Mouse (Mus musculus): ENCODE data around the gene 2310061I04Rik. TPM values are rescaled to one million over a fixed set of nuclear protein-coding genes. Genes with fewer than 3 reads are reported as not detected.

Gene 2310061I04Rik
- total RNA-seq, 2 experiments from 2014 or later, result 49.6 to 56.2 TPM

DNA sequence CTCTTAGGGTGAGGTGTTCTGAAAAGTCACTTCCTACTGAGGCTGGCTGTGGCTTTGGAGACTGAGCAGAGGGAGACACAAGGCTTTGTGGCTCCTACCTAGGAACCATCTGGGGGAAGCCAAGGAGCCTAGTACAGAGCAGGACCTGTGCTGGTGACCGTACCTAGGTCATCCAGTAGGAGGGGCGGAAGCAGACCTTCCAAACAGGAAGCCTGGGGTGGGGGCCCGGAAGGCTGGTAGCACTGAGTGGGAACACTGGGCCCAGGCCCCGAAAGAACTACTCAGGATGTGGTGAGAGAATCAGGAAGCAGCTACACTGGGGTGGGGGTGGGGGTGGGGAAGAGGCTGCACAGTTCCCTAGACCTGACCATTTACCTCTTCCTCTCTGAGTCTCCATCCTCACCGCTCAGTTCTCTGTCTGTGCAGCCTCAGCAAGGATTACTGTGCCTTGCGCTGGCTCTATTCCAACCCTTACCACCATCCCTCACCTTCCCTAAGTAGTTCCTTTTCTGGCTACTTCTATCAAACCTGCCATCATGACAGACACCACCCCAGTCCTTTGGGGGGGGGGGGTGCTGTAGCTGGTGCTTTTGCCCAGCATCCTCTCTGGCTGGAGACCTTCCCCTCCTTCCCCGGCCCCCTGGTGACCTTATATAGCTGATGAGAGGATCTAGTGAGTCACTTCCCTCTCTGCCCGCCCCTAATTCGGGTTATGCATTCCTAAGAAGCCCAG lies 26.9 kb downstream of the 2310061I04Rik start:
- peak; percentile 43 for DNase-seq

DNA sequence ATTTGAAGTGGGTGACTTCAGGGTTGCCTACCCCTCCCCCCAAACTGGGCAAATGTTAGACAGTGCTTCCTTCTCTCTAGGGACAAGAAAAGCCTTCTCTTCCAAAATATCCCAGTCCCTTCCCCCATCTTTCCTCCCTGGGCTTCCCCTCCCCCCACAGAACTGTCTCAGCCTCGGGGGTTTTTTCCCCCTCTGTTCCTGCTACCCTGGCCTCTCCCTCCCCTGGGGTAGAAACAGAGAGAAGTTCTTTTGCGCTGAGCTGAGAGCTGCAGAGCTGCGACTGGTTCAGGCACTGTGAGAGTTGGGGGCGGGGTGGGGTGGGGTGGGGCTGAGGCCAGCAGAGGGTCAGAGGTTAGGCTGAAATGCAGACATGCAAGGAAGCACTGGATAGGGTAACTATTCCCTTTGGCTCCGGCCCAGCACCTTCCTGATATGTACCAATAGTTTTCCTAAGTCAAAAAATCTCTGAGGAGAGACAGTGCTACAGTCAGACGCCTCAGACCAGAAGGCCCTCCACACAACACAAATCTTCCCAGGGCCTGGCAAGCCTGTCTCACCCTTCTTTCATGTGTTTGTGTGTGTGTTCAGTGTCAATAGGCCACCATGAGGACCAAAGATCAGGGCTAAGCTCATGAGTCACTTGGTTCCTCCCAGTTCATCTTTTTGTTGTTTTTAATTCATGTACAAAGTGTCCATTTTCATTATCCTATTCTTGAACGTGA lies 27.7 kb downstream of the 2310061I04Rik start:
- peak; percentile 41 for DNase-seq

DNA sequence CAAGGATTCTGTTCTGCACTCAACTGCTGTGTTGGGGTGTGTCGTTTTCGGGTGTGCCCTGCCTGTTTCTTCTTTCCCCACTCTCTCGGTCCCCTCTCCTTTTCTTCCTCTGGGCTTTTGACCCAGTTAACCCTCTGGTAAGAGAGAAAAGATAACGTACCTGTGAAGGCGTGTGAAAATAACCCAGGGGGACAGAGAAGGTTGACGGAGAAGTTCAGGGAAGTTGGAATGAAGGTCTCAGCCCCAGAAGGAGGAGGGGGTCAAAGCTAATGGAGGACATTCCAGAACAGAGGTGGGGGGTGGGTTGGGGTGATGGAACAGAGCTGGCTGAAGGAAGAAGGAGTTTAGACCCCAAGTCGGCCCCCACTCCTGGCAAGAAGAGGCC lies 28.3 kb downstream of the 2310061I04Rik start:
- no peak for DNase-seq

DNA sequence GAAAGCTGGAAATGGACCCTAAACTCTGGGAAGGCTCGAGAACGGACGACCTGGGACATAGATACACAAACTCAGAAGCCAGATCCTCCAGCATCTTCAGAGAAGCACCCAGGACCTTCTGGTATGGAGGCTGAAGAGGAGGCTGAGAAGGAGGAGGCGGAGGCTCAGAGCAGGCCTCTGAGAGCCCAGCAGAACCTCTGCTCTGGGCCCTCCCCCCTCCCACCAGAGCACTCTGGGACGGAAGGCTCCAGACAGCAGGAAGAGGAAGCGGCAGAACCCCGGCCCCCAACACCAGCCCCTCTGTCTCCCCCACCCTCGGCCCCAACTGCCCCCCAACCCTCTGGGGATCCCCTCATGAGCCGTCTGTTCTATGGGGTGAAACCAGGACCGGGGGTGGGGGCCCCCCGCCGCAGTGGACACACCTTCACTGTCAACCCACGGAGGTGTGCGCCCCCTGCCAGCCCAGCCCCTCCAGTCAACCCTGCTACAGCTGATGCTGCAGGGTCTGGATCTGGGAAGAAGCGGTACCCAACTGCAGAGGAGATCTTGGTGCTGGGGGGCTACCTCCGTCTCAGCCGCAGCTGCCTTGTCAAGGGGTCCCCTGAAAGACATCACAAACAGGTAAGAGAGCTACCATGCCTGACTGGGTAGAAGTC lies 28.9 kb downstream of the 2310061I04Rik start:
- DNase-seq, result no peak

DNA sequence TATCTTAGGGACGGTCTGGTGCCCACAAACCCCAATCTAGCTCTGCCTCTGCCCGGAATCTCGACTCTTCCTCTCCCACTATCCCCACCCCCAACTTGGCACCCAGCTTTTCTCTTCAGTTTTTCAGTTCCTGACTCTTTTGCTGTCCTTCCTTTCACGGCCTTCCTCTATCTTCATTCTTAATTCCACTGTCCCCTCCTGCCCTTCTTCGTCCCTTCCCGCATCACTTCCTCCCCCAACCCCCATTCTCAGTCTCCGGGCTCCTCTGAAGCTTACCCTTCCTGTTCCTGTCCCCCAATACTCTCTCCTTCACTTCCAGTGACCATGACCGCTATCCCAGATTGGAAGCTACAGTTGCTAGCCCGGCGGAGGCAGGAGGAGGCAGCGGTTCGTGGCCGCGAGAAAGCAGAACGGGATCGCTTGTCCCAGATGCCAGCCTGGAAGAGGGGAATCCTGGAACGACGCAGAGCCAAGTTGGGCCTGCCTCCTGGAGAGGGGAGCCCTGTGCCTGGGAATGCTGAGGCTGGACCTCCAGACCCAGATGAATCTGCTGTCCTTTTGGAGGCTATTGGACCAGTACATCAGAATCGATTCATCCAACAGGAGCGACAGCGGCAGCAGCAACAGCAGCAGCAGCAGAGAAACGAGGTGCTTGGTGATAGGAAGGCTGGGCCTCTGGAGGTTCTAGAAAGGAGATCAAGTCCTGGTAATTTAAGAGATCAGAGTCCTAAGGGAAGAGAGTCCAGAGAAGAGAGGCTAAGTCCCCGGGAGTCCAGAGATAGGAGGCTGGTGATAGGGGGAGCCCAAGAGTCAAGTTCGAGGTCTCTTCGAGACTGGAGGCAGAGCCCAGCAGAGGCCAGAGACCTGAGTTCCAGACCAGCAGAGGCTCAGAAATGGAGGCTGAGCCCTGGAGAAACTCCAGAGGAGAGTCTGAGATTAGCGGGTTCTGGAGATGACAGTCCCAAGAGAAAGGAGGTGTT lies 30.0 kb downstream of the 2310061I04Rik start:
- peak; percentile 32 for DNase-seq

DNA sequence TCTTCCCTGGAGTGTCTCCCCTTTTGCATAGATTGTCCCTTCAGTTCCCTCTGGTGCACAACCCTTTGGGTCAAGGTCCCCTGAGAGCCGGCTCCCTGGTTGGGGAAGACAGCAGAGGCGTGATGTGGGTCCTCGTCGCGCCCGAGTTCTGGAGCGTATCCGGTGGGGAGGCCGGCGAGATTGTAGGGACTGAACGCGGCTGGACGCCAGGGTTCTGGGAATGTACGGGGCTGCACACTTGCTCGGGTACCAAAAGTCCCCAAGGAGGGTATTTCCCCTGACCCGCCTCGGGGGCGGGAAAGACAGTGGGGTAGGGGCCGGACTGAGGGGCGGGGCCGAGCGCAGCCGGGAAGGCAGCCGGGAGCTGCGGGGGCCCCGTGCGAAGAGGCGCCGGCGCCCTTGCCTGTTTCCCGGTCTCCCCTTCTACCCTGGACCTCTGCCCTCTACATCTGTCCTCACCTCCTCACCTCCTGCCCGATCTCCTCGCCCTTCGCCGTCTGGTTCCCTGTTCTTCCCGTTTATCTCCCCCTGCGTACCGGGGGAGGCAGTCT lies 30.9 kb downstream of the 2310061I04Rik start:
- DNase-seq, result peak; percentile 75

DNA sequence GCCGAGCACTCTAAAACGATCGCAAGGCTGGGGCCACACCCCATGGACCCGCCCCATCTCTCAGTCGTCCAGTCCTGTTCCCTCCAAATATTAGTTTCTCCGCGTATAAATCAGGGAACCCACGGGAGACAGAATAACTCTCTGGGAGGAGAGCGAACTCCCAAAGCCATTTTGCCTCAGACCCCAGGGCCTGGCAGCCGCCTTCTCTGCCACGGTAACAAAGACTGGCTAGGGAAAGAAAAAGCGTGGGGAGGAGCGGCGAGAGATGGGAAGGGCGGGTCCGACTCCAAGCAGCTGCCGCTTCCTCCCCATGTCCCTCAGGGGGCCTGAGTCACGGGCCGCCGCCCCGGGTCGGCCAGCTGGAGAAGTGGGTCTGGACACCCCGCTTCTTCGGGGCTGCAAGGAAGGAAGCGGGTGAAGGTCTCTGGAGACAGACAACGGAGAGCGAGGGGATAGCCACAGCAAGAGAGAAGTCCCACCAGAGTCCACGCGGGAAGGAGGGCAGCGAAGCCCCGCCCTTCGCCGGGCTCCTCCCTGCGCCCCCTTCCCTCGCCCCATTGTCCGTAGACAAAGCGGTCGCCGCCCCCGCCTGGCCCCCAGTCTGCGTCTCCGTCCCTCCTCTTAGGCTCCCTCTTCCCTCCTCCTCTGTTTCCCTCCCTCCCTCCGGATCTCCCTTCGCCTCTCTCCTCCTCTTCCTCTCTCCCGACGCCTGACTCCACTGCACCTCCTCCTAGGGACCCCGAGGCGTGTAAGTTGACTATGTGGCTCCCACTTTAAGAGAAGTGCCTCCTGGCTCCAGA lies 31.6 kb downstream of the 2310061I04Rik start, which contains the start of gene Ppp1r18:
Ppp1r18 (plus strand) TSS at position 113 of the 800 bp plus-strand sequence.
- DNase-seq, result peak; percentile 81

DNA sequence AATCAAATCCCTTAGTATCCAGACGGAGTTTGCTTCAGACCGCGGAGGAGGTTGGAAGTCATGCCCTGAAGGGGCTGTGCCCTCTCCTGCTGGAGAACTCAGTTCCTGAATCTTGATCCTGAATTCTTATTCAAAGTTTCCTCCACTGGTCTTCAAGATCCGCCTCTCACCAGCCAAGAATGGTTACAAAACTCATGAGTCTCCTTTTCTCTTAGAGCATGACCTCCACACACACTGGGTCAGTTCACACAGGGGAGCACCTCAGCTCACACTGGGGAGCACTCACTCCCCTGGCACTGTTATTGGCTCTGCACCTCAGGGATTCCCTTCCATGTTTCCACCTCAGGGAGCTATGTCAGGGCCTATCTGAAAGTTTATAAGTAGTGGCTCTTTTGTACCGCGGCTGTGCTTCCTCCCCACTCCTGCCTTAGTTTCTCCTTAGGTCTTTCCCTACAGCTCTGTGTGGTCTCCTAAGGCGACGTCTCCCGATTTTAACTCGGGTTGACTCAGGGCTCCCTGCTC lies 32.3 kb downstream of the 2310061I04Rik start:
- no peak for DNase-seq

DNA sequence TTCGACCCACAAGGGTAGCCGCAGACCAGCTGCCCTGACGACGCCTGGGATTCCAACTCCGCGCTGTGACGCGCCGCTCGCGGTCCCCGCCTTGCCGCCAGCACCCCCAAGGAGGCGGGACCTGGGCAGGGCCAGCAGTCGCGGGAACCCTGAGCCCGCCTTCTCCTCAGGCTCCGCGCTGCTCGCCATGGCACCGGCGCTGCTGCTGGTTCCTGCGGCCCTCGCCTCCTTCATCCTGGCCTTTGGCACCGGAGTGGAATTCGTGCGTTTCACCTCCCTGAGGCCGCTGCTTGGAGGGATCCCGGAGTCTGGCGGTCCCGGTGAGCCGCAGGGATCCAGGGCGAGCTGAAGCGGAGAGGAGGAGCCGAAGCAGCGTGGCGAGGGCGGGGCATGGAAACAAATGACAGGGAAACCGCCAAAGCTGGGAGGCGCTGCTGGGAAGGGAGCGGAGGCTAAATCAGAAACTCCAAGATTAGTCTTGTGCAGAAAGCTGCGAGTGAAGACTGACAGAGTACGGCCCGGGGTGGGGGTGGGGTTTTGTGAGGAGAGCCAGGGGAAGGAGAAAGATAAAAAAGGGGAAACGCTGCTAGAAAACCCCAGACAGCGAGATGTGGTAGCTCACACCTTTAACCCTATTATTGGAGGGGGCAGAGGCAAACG lies 35.9 kb downstream of the 2310061I04Rik start, which contains the start of gene Nrm:
Nrm (plus strand) TSS at position 121 of the 660 bp plus-strand sequence.
- DNase-seq, result peak; percentile 87

DNA sequence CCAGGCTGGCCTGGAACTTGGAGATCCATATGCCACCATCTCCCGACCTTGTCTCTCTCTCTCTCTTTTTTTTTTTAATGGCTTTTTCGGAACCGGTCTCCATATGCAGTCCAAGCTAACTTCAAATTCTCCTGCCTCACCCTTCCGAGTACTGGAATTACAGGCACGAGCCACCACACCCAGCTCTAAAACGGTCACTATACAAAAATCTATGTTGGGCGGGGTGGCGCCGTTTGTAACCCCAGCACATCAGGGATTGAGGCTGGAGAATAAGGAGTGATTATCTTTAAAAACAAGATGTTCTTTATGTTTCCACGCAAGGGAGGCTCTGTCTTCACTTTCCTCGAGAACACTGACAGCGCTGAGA lies 36.4 kb downstream of the 2310061I04Rik start:
- DNase-seq, result no peak

DNA sequence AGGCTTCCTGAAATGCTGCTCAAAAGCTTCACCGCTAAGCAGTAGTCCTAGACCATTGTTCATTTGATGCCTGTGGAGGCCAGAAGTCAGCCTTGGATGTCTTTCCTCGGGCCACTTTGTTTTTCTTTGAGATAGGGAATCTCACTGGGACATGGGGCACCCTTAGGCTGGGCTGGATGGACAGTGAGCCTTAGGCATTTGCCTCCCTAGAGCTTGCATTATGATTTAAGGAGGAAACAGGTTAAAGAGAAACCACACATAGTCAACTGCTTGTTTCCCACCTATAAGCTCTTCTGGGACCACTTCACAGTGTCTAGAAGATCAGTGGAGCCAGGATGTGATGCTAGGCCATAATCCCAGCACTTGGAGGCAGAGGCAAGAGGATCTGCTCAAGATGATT lies 37.4 kb downstream of the 2310061I04Rik start:
- DNase-seq, result no peak

DNA sequence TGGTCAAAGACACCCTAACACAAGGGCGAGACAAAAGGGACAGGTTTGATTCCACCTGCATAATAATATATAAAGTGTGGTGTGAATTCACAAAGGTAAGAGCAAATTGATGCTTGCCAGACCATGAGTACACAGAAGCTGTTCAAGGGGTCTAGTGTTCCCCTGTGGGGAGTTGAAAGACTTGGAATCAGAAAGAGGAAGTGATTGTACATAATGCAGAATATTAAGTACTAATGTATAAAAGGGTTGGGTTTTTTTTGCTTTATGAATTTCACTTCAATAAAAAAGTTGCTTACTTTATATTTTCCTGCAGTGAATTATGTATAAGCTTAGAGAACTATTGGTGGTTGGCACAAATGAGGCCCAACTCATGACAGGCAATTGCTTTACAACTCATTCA lies 37.9 kb downstream of the 2310061I04Rik start:
- DNase-seq, result no peak

DNA sequence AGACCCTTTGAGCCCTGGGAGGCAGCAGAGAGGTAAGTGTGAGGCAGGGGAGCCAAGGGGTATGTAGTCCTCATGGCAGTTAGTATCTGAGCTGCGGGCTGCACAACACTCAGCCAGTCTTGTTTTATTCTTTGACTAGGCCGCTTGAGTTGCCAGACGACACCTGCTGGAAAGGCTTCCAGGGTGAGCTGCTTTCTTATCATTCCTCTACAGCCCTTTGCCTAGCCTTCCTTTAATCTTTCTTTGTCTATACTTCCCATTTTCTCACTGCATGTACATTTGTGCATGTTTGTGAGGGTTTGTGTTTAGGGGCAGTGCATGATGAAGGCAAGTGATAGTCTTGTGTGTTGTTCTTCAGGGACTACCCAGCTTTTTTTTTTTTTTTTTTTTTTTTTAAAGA lies 46.3 kb downstream of the 2310061I04Rik start:
- no peak for DNase-seq

DNA sequence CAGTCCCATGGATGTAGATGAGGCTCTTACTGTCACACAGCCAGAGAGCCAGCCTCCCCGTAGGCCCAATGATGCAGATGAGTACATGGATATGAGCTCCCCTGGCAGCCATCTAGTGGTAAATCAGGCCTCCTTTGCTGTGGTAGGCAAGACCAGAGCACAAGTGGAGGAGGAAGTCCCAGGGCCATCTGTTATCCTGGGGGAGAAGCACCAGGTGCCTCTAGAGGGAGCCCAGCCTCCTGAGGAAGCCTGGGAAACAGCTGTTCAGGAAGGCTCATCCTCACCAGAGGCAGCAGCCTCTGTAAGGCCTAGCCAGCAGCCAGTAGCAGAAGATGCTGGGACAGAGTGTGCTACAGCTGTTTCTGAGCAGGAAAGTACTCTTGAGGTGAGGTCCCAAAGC lies 49.1 kb downstream of the 2310061I04Rik start:
- no peak for DNase-seq

DNA sequence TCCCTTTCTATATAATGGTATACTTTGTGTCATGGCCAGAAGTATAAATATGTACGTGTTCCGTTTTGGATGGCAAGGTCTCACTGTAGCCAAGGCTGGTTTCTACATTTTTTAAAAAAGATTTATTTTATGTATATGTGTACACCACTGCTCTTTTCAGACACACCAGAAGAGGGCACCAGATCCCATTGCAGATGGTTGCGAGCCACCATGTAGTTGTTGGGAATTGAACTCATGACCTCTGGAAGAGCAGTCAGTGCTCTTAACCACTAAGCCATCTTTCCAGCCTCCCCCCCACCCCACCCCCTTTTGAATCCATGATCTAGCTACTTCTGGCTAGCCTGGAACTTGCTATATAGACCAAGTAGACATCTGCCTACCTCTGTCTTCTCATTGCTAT lies 53.7 kb downstream of the 2310061I04Rik start:
- DNase-seq, result no peak

Data from gastrocnemius, postnatal 10 days (tissue).